Mouse (Mus musculus) midbrain, embryonic 15.5 days (tissue): Measurements from ENCODE around the gene Olfr224. TPM values are rescaled to one million over a fixed set of nuclear protein-coding genes. Genes with fewer than 3 reads are reported as not detected.

Source experiments
- ATAC-seq: fragments of 200-750 bp; cut with Nextera tagmentation; replicated peaks from 2 replicates; pipeline ENCODE4 v1.8.0; 2017; ENCODE audit warnings: moderate TSS enrichment
- H3K27ac ChIP-seq: fragments of 300-500 bp; sonication (generic); 2 replicates; pipeline ENCODE4 v1.5.1; 2015; ENCODE audit warnings: mild to moderate bottlenecking, inconsistent platforms
- H3K27me3 ChIP-seq: fragments of 300-500 bp; sonication (generic); replicated peaks from 2 replicates; pipeline ENCODE4 v1.6.1; 2015; ENCODE audit warnings: inconsistent platforms
- H3K36me3 ChIP-seq: fragments of 300-500 bp; sonication (generic); replicated peaks from 2 replicates; pipeline ENCODE4 v1.6.1; 2015; ENCODE audit warnings: inconsistent platforms
- H3K4me1 ChIP-seq: fragments of 300-500 bp; sonication (generic); 2 replicates; pipeline ENCODE4 v1.6.1; 2015; ENCODE audit warnings: inconsistent platforms
- H3K4me2 ChIP-seq: fragments of 300-500 bp; sonication (generic); 2 replicates; pipeline ENCODE4 v1.6.1; 2015; ENCODE audit warnings: inconsistent platforms, mild to moderate bottlenecking, moderate library complexity
- H3K4me3 ChIP-seq: fragments of 300-500 bp; sonication (generic); 2 replicates; pipeline ENCODE4 v1.5.1; 2015; ENCODE audit warnings: mild to moderate bottlenecking, inconsistent platforms
- H3K9ac ChIP-seq: fragments of 300-500 bp; sonication (generic); 2 replicates; pipeline ENCODE4 v1.6.1; 2015; ENCODE audit warnings: mild to moderate bottlenecking, inconsistent platforms
- H3K9me3 ChIP-seq: fragments of 300-500 bp; sonication (generic); 2 replicates; pipeline ENCODE4 v1.6.1; 2016; ENCODE audit warnings: inconsistent platforms
- WGBS: fragments of 180-500 bp; shearing (Covaris S2); methylation state at CpG from one replicate; pipeline ENCODE4 v1.1.7; 2015; ENCODE audit warnings: mixed read lengths; 5-methylcytosine and 5-hydroxymethylcytosine counted together
- polyA plus RNA-seq: library from polyadenylated mRNA; unstranded; fragments of >200 nt; fragmentation: Nextera tagmentation; extraction: Ambion mirVana; gene quantifications from 2 replicates; pipeline ENCODE4 v1.2.1, GENCODE M21; 2015

Gene Olfr224
- polyA plus RNA-seq = not detected in 2 replicates

DNA sequence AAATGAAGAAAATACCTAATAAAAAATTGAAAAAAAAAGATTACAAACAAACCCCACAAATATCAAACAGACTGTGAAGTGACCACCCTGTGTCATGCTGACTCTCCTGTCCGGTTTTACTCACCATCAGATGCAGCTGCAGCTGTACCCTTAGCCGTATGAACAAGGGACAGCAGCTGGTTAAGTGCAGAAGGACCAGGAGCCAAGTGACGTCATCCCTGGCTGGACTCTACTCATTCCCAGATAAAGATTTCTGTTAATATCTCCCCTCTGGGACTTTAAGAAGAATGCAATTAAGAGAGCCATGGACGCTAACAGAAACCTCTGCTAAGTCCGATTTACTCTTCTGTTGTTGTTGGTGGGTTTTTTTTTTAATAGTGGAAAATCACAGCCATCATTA is at the start of gene Olfr224:
Gene Olfr224, minus strand, starts transcription at position 149 of the 400 bp plus-strand sequence.
- Histone ChIP-seq H3K9ac (no peak within 1 kb of the TSS), H3K36me3 (no peaks in the 10 kb centered on the region), H3K4me1 (no peaks in the 10 kb centered on the region), H3K4me3 (no peak within 1 kb of the TSS), H3K9me3 (no peaks in the 10 kb centered on the region), H3K27me3 (no peaks in the 10 kb centered on the region), H3K4me2 (no peak within 1 kb of the TSS), H3K27ac (no peak within 1 kb of the TSS)
- ATAC-seq = no peak
- WGBS = 75% methylated on average over 5 of the region's 5 CpGs

DNA sequence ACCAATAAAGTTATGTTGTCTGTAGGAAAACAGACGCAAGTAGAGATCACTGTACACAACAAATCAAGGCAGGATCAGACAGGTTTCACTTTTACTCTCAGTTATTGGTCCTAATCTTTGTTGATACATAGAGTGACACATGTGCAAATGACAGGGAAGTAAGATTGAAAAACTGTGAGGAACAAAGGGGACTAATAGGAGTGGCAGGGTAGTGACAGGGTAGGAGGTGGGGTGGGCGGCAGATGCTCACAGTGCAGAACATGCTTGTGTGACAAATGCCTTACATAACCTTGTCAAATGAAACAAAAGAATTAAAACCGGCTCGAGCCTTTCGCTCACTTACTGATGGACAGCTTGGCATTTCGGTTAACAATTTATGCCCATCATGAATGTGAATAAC is 48.4 kb upstream of the Olfr224 start:
- Histone ChIP-seq H3K4me2 (no peak overlapping the region), H3K9ac (no peak overlapping the region), H3K27me3 (no peaks in the 10 kb centered on the region), H3K36me3 (no peaks in the 10 kb centered on the region), H3K4me3 (no peak overlapping the region), H3K9me3 (no peaks in the 10 kb centered on the region), H3K27ac (no peak overlapping the region), H3K4me1 (no peaks in the 10 kb centered on the region)
- no peak for ATAC-seq
- 55% methylated on average over 6 of the region's 6 CpGs for WGBS

DNA sequence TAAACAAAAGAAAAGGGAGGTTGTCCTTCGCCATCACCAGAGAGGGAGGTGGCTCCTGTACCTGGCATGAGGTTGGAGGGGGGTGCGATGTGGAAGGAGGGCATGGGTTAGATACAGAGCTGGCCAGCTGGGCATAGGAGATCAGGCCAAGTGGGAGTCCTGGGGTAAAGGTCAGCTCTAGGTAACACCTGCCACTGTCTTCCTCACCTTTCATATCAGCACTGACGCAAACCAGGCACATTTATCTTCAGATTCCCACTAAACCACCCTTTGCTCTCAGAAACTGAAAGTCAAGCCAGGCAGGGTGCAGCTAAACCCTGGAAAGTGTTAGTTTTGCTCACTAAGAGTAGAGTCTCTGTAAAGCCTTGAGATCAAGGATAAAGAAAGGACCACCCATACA is 48.0 kb upstream of the Olfr224 start:
- Histone ChIP-seq H3K9ac (no peak overlapping the region), H3K9me3 (no peaks in the 10 kb centered on the region), H3K4me3 (no peak overlapping the region), H3K36me3 (no peaks in the 10 kb centered on the region), H3K27ac (no peak overlapping the region), H3K27me3 (no peaks in the 10 kb centered on the region), H3K4me1 (no peaks in the 10 kb centered on the region), H3K4me2 (no peak overlapping the region)
- no peak for ATAC-seq
- WGBS = 66% methylated on average over 3 of the region's 3 CpGs

DNA sequence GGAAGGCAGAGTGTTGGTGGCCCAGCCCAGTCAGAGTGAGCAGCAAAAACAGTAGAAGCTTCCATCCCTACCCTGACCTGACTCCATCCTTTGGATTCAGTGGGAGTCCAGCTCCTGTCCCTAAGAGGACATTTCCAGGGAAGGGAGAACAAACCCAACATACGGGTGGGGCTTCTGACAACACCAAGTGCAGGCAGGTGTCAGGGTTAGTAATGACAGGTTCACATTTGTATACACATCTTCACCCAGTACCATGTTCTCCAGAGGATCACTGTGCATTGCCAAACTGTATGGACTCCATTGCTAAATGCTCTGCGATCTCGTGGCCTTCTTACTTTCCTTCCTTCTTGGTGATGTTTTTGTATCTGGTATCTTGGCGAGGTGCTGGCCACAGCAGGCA is 45.6 kb upstream of the Olfr224 start, which contains the start of gene 2210407C18Rik:
Gene 2210407C18Rik, minus strand, starts transcription at position 101 of the 400 bp plus-strand sequence.
- Histone ChIP-seq H3K27ac (no peak within 1 kb of the TSS), H3K4me3 (no peak within 1 kb of the TSS), H3K36me3 (no peaks in the 10 kb centered on the region), H3K9me3 (no peaks in the 10 kb centered on the region), H3K27me3 (no peaks in the 10 kb centered on the region), H3K4me1 (no peaks in the 10 kb centered on the region), H3K4me2 (no peak within 1 kb of the TSS), H3K9ac (no peak within 1 kb of the TSS)
- no peak for ATAC-seq
- 93% methylated on average over 4 of the region's 4 CpGs for WGBS

DNA sequence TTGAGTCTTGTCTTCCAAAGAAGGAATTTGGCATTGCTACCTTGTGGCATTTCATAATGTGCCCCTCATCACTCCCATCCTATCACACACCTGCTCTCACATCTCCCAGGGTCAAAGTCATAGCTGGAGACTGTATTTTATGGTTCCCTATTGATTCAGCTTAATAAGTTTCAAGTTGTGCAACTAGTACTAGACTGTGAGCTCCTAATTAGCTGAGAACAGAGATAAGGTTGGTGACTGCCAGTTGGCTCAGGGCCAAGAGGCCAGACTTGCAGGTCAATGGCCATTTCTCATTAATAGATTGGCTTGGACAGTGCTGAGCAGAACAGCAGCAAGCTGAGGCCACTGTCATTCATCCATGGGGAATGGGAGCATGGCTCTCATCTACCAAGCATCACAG is 44.2 kb upstream of the Olfr224 start:
- Histone ChIP-seq H3K4me3 (no peak overlapping the region), H3K36me3 (no peaks in the 10 kb centered on the region)
- no peak for ATAC-seq

DNA sequence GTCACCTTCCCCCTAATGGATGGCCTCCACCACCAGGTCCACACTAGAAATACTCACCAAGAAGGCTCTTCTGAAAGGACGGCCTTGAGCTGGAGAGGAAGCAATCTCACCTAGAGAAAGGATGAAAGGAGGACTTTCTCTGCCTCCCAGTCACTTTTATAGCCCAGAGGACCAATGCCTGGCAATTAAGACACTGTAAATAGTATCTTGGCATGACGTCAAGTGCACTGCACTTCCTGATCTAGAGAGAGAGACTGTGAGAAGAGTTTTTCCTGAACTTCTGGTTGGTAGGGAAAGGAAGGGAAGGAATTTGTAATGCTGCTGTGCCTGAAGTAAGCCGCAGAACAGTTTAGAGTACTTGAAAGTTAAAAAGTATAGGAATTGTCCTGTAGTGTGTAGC is 43.0 kb upstream of the Olfr224 start:
- no peaks in the 10 kb centered on the region for H3K9me3 ChIP-seq
- no peak overlapping the region for H3K4me3 ChIP-seq
- 91% methylated on average over 3 of the region's 3 CpGs for WGBS
- no peak overlapping the region for H3K9ac ChIP-seq
- H3K4me2 ChIP-seq = no peak overlapping the region
- H3K4me1 ChIP-seq = no peaks in the 10 kb centered on the region
- H3K27ac ChIP-seq = no peak overlapping the region
- no peaks in the 10 kb centered on the region for H3K36me3 ChIP-seq
- ATAC-seq = no peak
- no peaks in the 10 kb centered on the region for H3K27me3 ChIP-seq

More for the DNA sequence above, 44.2 kb upstream of the Olfr224 start:
- no peaks in the 10 kb centered on the region for H3K4me1 ChIP-seq
- no peaks in the 10 kb centered on the region for H3K9me3 ChIP-seq
- no peaks in the 10 kb centered on the region for H3K27me3 ChIP-seq
- no peak overlapping the region for H3K27ac ChIP-seq
- no peak overlapping the region for H3K9ac ChIP-seq
- no peak overlapping the region for H3K4me2 ChIP-seq

DNA sequence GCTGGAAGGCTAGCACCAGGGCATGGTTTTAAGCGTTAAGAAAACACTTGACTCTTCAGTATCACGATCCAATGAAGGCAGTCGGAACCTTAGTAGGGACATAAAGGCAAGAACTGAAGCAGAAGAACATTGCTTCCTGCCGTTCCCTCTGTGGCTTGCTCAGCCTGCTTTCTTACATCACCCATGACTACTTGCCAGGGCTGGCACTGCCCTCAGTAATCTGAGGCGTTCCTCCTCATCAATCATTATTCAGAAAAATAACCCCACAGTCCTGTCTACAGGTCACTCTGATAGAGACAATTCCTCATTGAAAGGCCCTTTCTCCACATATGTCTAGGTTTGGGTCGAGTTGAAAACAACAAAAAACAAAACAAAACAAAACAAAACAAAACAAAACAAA is 36.7 kb upstream of the Olfr224 start:
- H3K4me3 ChIP-seq = no peak overlapping the region
- WGBS = 89% methylated on average over 6 of the region's 6 CpGs
- H3K9me3 ChIP-seq = no peaks in the 10 kb centered on the region
- no peaks in the 10 kb centered on the region for H3K4me1 ChIP-seq
- H3K9ac ChIP-seq = no peak overlapping the region
- H3K36me3 ChIP-seq = no peaks in the 10 kb centered on the region
- H3K27ac ChIP-seq = no peak overlapping the region
- no peak overlapping the region for H3K4me2 ChIP-seq
- no peaks in the 10 kb centered on the region for H3K27me3 ChIP-seq
- no peak for ATAC-seq

DNA sequence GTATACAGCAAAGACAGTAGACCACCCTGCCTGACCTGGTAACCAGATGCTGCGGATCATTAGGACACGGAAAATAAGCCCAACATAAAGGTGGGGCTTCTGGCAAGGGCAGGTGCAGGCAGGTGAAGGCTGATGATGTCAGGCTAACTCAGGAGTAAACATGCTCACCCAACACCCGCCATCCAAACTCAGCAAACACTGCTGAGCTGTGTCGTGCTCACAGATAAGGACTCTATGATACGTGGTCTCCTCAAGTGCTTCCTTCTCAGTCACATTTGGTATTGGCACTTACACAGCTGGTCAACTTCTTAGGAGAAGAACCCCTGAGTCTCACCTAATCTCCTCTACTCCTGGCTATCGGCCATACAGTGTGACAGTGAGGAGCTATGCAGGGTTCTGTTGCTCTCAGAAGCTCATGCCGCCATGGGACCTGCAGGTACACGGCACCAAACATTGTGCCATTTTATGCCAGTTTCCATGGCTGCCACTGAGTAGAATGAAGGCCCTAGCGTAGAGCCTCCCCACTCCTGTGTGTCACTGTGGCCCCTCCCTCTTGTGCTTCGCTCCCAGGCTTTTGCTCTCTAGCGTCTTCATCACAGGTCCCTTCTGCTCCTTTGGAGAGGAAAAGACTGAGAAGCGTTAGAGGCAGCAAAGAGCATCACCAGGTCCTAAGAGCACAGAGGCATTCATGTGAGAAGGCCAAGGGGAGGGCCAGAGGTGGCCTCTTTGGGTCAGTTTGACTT is 36.0 kb upstream of the Olfr224 start:
- Histone ChIP-seq H3K9ac (no peak overlapping the region), H3K27ac (no peak overlapping the region), H3K4me1 (no peaks in the 10 kb centered on the region), H3K4me2 (no peak overlapping the region), H3K9me3 (no peaks in the 10 kb centered on the region), H3K4me3 (no peak overlapping the region), H3K27me3 (no peaks in the 10 kb centered on the region), H3K36me3 (no peaks in the 10 kb centered on the region)
- WGBS = 91% methylated on average over 12 of the region's 12 CpGs
- no peak for ATAC-seq

DNA sequence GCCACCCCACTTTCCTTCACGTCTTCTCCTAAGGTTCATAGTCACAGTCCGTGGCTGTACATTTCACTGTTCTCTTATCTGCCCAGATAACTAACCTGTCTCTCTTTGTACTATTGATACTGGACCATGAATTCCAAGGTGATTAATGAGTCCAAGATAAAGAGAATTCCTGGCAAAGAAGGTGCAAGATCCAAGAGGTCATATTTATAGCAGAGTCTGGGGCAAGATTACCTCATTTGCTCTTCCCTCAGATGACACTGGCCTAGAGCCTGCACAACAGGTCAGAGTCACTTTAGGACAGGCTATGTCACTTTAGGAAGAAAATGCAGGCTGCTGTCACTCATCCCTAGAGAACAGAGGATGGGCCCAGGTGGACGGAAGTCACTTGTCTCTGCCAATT is 34.9 kb upstream of the Olfr224 start:
- Histone ChIP-seq H3K9me3 (no peaks in the 10 kb centered on the region), H3K4me1 (no peaks in the 10 kb centered on the region), H3K4me3 (no peak overlapping the region), H3K4me2 (no peak overlapping the region), H3K27ac (no peak overlapping the region), H3K36me3 (no peaks in the 10 kb centered on the region), H3K9ac (no peak overlapping the region), H3K27me3 (no peaks in the 10 kb centered on the region)
- 89% methylated on average over 3 of the region's 3 CpGs for WGBS
- ATAC-seq = no peak

DNA sequence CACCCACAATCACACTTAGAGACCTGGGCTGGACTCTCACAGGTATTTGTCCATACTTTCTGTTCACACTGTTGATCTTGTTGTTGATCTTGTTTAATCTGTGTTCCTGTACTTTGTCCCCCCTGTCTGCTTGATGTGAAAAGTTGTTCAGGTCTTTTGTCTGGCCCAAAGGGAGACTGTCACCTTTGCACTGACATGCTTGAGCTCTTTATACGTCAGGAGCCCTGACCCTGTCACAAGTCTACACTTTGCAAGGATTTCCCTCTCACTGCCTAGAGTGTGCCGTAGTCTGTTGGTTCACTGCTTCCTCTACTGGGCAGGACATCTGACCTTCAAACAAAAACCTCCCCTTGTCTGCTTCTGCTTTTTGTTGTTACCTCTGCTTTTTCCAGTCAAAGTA is 34.3 kb upstream of the Olfr224 start:
- WGBS = 54% methylated on average over 2 of the region's 2 CpGs
- ATAC-seq = no peak

DNA sequence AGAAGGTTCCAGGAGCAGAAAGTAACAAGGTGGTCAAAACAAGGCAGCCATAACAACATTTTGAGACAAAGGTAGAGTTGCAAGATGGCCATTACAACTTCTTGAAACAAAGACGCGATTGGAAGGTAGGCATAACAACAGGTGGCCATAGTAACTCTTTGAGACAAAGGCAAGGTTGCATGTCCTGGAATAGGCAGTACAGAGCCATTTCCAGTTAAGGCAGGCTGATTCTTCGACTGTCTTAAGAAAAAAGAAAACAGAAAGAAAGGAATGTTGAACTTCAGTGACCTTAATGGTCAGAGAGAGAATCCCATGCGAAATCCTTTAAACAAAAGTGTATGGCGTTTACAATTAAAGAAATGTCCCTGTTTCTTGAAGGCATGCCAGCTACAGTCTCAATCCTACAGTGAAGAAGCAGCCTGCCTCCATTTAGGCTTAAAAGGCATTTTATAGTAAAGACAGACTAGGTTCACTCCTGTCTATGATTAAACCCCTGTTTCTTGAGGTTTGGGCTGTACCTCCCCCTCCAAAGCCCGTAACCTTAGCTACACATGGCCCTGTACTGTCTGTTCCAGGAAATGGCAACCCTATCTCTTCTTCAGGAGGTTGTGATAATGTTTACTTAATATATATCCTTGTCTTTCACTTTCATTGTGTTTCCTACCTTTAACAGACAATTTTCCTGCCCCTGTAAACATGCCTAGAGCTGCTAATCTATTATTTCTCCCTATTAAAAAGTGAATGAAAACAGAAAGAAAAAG is 32.6 kb upstream of the Olfr224 start:
- no peaks in the 10 kb centered on the region for H3K4me1 ChIP-seq
- H3K4me3 ChIP-seq = no peak overlapping the region
- H3K4me2 ChIP-seq = no peak overlapping the region
- 82% methylated on average over 6 of the region's 6 CpGs for WGBS
- H3K27me3 ChIP-seq = no peaks in the 10 kb centered on the region
- no peak overlapping the region for H3K9ac ChIP-seq
- no peak for ATAC-seq
- H3K9me3 ChIP-seq = no peaks in the 10 kb centered on the region
- no peak overlapping the region for H3K27ac ChIP-seq
- H3K36me3 ChIP-seq = no peaks in the 10 kb centered on the region

More for the DNA sequence above, 34.3 kb upstream of the Olfr224 start:
- Histone ChIP-seq H3K4me2 (no peak overlapping the region), H3K27me3 (no peaks in the 10 kb centered on the region), H3K36me3 (no peaks in the 10 kb centered on the region), H3K4me1 (no peaks in the 10 kb centered on the region), H3K9ac (no peak overlapping the region), H3K4me3 (no peak overlapping the region), H3K27ac (no peak overlapping the region), H3K9me3 (no peaks in the 10 kb centered on the region)

DNA sequence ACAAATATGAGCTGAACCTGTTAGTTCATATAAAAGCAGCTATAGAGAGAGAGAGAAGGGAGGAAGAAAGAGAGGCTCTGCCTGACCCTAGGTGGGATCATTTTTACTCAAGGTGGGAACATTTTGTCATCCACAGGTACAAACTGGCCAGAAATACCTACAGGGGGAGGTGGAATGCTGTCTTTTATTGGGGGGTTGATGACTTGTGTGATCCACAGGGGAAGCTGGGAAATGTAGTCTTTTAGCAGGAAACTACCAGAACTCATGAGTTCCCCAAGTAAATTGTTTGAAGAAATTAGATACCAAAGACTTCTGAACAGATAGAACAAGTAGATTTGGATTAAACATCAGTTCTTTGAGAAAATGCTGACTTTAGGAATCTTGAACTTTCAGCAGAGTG is 31.7 kb upstream of the Olfr224 start:
- ATAC-seq = no peak
- Histone ChIP-seq H3K4me2 (no peak overlapping the region), H3K27me3 (no peaks in the 10 kb centered on the region), H3K27ac (no peak overlapping the region), H3K4me3 (no peak overlapping the region), H3K9me3 (no peaks in the 10 kb centered on the region), H3K4me1 (no peaks in the 10 kb centered on the region), H3K36me3 (no peaks in the 10 kb centered on the region), H3K9ac (no peak overlapping the region)

DNA sequence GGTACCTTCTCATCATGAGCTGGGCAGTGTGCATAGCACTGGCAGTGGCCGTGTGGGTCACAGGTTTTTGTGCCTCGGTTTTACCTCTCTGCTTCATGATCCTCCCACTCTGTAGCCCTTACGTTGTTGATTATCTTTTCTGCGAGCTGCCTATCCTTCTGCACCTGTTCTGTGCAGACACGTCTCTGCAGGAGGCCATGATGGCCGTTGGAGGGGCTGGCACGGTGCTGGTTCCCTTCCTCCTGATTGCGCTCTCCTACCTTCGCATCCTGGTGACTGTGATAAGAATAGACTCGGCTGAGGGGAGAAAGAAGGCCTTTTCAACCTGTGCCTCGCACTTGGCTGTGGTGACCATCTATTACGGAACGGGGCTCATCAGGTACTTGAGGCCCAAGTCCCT is 27.5 kb upstream of the Olfr224 start:
- Histone ChIP-seq H3K27me3 (no peaks in the 10 kb centered on the region), H3K36me3 (no peaks in the 10 kb centered on the region), H3K27ac (no peak overlapping the region), H3K4me2 (no peak overlapping the region), H3K4me3 (no peak overlapping the region), H3K9ac (no peak overlapping the region), H3K9me3 (no peaks in the 10 kb centered on the region), H3K4me1 (no peaks in the 10 kb centered on the region)
- ATAC-seq = no peak
- 87% methylated on average over 13 of the region's 13 CpGs for WGBS
